Comparison of ENCODE assay signal across 26 mouse cellular contexts in genomic region chr9:110797866-110798265, GRCm38 (mm10). TPM values are rescaled to one million over a fixed set of nuclear protein-coding genes. Genes with fewer than 3 reads are reported as not detected.
DNase-seq lines count a peak whose midpoint lies in the region; ATAC-seq and TF ChIP-seq lines count a peak whose summit lies in the region.
"Had no signal": no experiment of that assay in that cellular context is flagged by ENCODE, and none has a peak within 500 bp of the region (broad histone marks: within the 10 kb centered on the region; RNA-seq: fewer than 3 reads in every experiment).

Gene Prss42 (plus strand): TSS chr9:110798166.

- TF ChIP-seq EP300 in ES-Bruce4 (IDR thresholded peaks at IDR 0.05; ENCODE audit: insufficient read depth, low read depth, low read length) = no peak

- H3K9ac ChIP-seq in ES-Bruce4 (ENCODE audit: low read depth, poor library complexity, severe bottlenecking) = peak within 1 kb of the TSS; percentile 52
- H3K9ac ChIP-seq: embryonic facial prominence, embryonic 12.5 days; forebrain, embryonic 13.5 days; forebrain, embryonic 15.5 days; forebrain, postnatal 0 days had no signal

- H3K9me3 ChIP-seq in E14TG2a.4 (ENCODE audit: low read length) (no peaks in the 10 kb centered on the region; the same call in 1 of the 2 replicates), ES-Bruce4 (replicated peaks; ENCODE audit: control insufficient read depth, insufficient read depth, low read length, poor library complexity, severe bottlenecking) (no peaks in the 10 kb centered on the region), G1E (replicated peaks) (no peaks in the 10 kb centered on the region)
- H3K9me3 ChIP-seq: embryonic facial prominence, embryonic 10.5 days; embryonic facial prominence, embryonic 12.5 days; forebrain, embryonic 13.5 days; forebrain, embryonic 15.5 days had no signal

- H3K4me3 ChIP-seq in E14TG2a.4 (replicated peaks; ENCODE audit: low read length) = peak within 1 kb of the TSS; percentile 74
- H3K4me3 ChIP-seq in ES-Bruce4 (ENCODE audit: low read depth, low read length) = peak within 1 kb of the TSS; percentile 95
- H3K4me3 ChIP-seq in G1E (ENCODE audit: low read depth, low read length) = peak within 1 kb of the TSS; percentile 21; the same call in 1 of the 2 replicates
- H3K4me3 ChIP-seq: embryonic facial prominence, embryonic 10.5 days; embryonic facial prominence, embryonic 12.5 days; forebrain, embryonic 13.5 days; forebrain, embryonic 15.5 days had no signal

- 0 out of 2 replicates have a peak within 1 kb of the TSS, but pooled peaks have one; percentile 42 for H3K27ac ChIP-seq in ES-Bruce4 (ENCODE audit: insufficient read depth, low read length)
- H3K27ac ChIP-seq: embryonic facial prominence, embryonic 10.5 days; embryonic facial prominence, embryonic 12.5 days; forebrain, embryonic 13.5 days; forebrain, embryonic 15.5 days had no signal

- no peak for TF ChIP-seq POLR2A in ES-Bruce4 (IDR thresholded peaks at IDR 0.05; ENCODE audit: insufficient read depth, low read length)

- H3K36me3 ChIP-seq in E14TG2a.4 (ENCODE audit: insufficient read depth, low read length) (peaks cover 35% of the 10 kb centered on the region), ES-Bruce4 (ENCODE audit: control insufficient read depth, insufficient read depth, low read length, poor library complexity, severe bottlenecking) (peaks cover 3% of the 10 kb centered on the region; the same call in 1 of the 2 replicates), G1E (replicated peaks) (peaks cover 7% of the 10 kb centered on the region)
- H3K36me3 ChIP-seq: embryonic facial prominence, embryonic 10.5 days; embryonic facial prominence, embryonic 12.5 days; forebrain, embryonic 15.5 days had no signal

- H3K27me3 ChIP-seq in E14TG2a.4 (ENCODE audit: insufficient read depth, low read length) = no peaks in the 10 kb centered on the region
- no peaks in the 10 kb centered on the region for H3K27me3 ChIP-seq in ES-Bruce4 (ENCODE audit: control insufficient read depth, insufficient read depth, low read length, poor library complexity, severe bottlenecking)
- H3K27me3 ChIP-seq in G1E (ENCODE audit: insufficient read depth, low read length) = no peaks in the 10 kb centered on the region
- H3K27me3 ChIP-seq: embryonic facial prominence, embryonic 12.5 days; forebrain, embryonic 13.5 days; forebrain, embryonic 15.5 days had no signal

- ATAC-seq in G1E (ENCODE audit: extremely low read depth, insufficient number of reproducible peaks, low FRiP score, poor library complexity, severe bottlenecking) = no peak
- ATAC-seq in activated CD4-positive, CD25-positive, alpha-beta regulatory T cell, adult 4 months = no peak
- ATAC-seq: forebrain, embryonic 13.5 days; forebrain, embryonic 15.5 days; forebrain, postnatal 0 days had no signal

- DNase-seq in G1E (ENCODE audit: low spot score) = no peak
- DNase-seq in layer of hippocampus, postnatal 10 days (ENCODE audit: low spot score in 2 of 2) = no peak
- DNase-seq in spleen, postnatal 10 days (ENCODE audit: low spot score in 2 of 2) = no peak
- DNase-seq: adrenal gland, adult 2 months; adrenal gland, postnatal 10 days; adrenal gland, postnatal 25 days; cerebellum, adult 11 months; cerebellum, adult 18-20 months; cerebellum, adult 8-10 months; cerebellum, adult 9-11 months; cerebellum, postnatal 14 days; forebrain, postnatal 0 days had no signal

- TF ChIP-seq CTCF in E14TG2a.4 (conservative IDR thresholded peaks at IDR 0.05; ENCODE audit: low read length) (no peak), ES-Bruce4 (IDR thresholded peaks at IDR 0.05; ENCODE audit: low read depth, low read length) (no peak), G1E (IDR thresholded peaks at IDR 0.05; ENCODE audit: low read depth, low read length) (no peak)

- H3K4me1 ChIP-seq in E14TG2a.4 (replicated peaks; ENCODE audit: low read depth, low read length) (peaks cover 30% of the 10 kb centered on the region), ES-Bruce4 (ENCODE audit: control insufficient read depth, insufficient read depth, low read length) (no peaks in the 10 kb centered on the region), G1E (ENCODE audit: insufficient read depth, low read depth, low read length) (peaks cover 4% of the 10 kb centered on the region; the same call in 1 of the 2 replicates)
- H3K4me1 ChIP-seq: embryonic facial prominence, embryonic 12.5 days; forebrain, embryonic 13.5 days; forebrain, embryonic 15.5 days had no signal

RNA-seq across cellular contexts. Expression of gene Prss42, which starts in this region (rescaled TPM):
- polyA plus RNA-seq in ES-Bruce4 (2011; ENCODE audit: insufficient read depth, insufficient read length, low read depth, missing spikeins) = 8.7 and 11.0 TPM in 2 replicates
- 0.44 and 2.3 TPM in 2 replicates for total RNA-seq in G1E (2014; fragmentation: Nextera tagmentation)
- 0.44 and 0.58 TPM in 2 replicates for total RNA-seq in G1E (2017)
- 0.53 and 0.79 TPM in 2 replicates for polyA plus RNA-seq in G1E (2012)
- total RNA-seq in layer of hippocampus, postnatal 10 days (2021) = not detected
- polyA plus RNA-seq in activated CD4-positive, CD25-positive, alpha-beta regulatory T cell, adult 4 months (2017; shearing (Covaris generic)) = not detected
- total RNA-seq: adrenal gland, adult 2 months; adrenal gland, postnatal 10 days; adrenal gland, postnatal 25 days; adrenal gland, postnatal 4 days; forebrain, postnatal 0 days; MEL had no signal
- polyA plus RNA-seq: adrenal gland, adult 2 months; brain, embryonic 14.5 days; C2C12; cortical plate, adult 2 months; embryonic facial prominence, embryonic 10.5 days; embryonic facial prominence, embryonic 12.5 days; embryonic facial prominence, embryonic 14.5 days; forebrain, embryonic 11.5 days; forebrain, embryonic 13.5 days; forebrain, embryonic 15.5 days; forebrain, postnatal 0 days had no signal

Comparison
In these comparisons a context has a peak if more than half of its experiments do, and no peak if none do; other contexts are left out.
1. H3K4me3 ChIP-seq: peak in every context shown above with its lines; median percentile 95 in ES-Bruce4; 74 in E14TG2a.4; 21 in G1E.